Mouse (Mus musculus) embryonic facial prominence, embryonic 13.5 days (tissue): ENCODE results near the gene Gm5416. TPM values are rescaled to one million over a fixed set of nuclear protein-coding genes. Genes with fewer than 3 reads are reported as not detected.
"Not testable (repeated sequence)": the region's sequence is repeated elsewhere in the genome, so short reads cannot be mapped to it uniquely, and the experiment has no call there.

ENCODE experiments used
- ATAC-seq: fragments of 200-750 bp; cut with Nextera tagmentation; 2 replicates; pipeline ENCODE4 v1.8.0; 2017; ENCODE audit warnings: low read depth; ENCODE audit not compliant: insufficient number of reproducible peaks, insufficient read depth, low FRiP score, low TSS enrichment
- H3K27ac ChIP-seq: fragments of 300-500 bp; sonication (generic); 2 replicates; pipeline ENCODE4 v1.5.1; 2015; ENCODE audit warnings: moderate library complexity, mild to moderate bottlenecking, inconsistent platforms
- H3K27me3 ChIP-seq: fragments of 300-500 bp; sonication (generic); 2 replicates; pipeline ENCODE4 v1.6.1; 2015; ENCODE audit warnings: mild to moderate bottlenecking, inconsistent platforms
- H3K36me3 ChIP-seq: fragments of 300-500 bp; sonication (generic); 2 replicates; pipeline ENCODE4 v1.6.1; 2015; ENCODE audit warnings: mild to moderate bottlenecking, inconsistent platforms
- H3K4me1 ChIP-seq: fragments of 300-500 bp; sonication (generic); 2 replicates; pipeline ENCODE4 v1.6.1; 2015; ENCODE audit warnings: inconsistent platforms
- H3K4me2 ChIP-seq: fragments of 300-500 bp; sonication (generic); 2 replicates; pipeline ENCODE4 v1.6.1; 2015; ENCODE audit warnings: moderate library complexity, mild to moderate bottlenecking, inconsistent platforms
- H3K4me3 ChIP-seq: fragments of 300-500 bp; sonication (generic); 2 replicates; pipeline ENCODE4 v1.5.1; 2015; ENCODE audit warnings: mild to moderate bottlenecking, inconsistent platforms
- H3K9ac ChIP-seq: fragments of 300-500 bp; sonication (generic); 2 replicates; pipeline ENCODE4 v1.6.1; 2015; ENCODE audit warnings: mild to moderate bottlenecking, inconsistent platforms
- H3K9me3 ChIP-seq: fragments of 300-500 bp; sonication (generic); 2 replicates; pipeline ENCODE4 v1.6.1; 2016; ENCODE audit warnings: inconsistent platforms
- WGBS: fragments of 180-500 bp; shearing (Covaris S2); methylation state at CpG from one replicate; pipeline ENCODE4 v1.1.7; 2015; ENCODE audit warnings: mixed read lengths; 5-methylcytosine and 5-hydroxymethylcytosine counted together
- polyA plus RNA-seq: library from polyadenylated mRNA; unstranded; fragments of >200 nt; fragmentation: Nextera tagmentation; extraction: Ambion mirVana; gene quantifications from 2 replicates; pipeline ENCODE4 v1.2.1, GENCODE M21; 2015

The Gm5416 gene
- polyA plus RNA-seq = not detected in 2 replicates

DNA sequence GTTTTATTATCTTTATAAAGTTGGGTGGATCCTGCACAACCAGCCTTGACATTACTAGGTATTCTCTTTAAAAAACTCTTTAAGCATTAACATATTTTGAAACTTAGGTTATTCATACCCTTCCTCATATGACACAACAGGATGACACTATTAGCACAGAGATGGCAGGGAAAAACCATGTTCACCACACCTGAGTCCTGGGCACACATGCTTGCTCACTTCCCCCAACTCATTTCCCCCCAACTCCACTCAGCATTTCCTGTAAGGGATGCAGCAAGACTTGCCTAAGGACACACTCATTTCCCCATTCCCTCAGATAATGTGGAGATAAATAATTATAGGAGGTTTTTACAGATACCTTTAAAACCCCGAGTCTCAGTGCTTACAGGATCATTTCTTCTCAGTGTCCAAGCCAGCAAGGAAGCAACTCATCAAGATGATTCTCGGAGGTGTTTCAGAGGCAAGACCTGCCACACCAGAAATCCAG, at the start of gene Gm5416:
Gene Gm5416 (plus strand): TSS at position 437 of the 487 bp plus-strand sequence.
- Histone ChIP-seq H3K27me3 (no peaks in the 10 kb centered on the region), H3K4me3 (no peak within 1 kb of the TSS), H3K9me3 (no peaks in the 10 kb centered on the region), H3K27ac (no peak within 1 kb of the TSS), H3K9ac (no peak within 1 kb of the TSS), H3K4me2 (no peak within 1 kb of the TSS), H3K4me1 (no peaks in the 10 kb centered on the region), H3K36me3 (no peaks in the 10 kb centered on the region)
- 79% methylated on average over 2 of the region's 2 CpGs for WGBS
- no peak for ATAC-seq

DNA sequence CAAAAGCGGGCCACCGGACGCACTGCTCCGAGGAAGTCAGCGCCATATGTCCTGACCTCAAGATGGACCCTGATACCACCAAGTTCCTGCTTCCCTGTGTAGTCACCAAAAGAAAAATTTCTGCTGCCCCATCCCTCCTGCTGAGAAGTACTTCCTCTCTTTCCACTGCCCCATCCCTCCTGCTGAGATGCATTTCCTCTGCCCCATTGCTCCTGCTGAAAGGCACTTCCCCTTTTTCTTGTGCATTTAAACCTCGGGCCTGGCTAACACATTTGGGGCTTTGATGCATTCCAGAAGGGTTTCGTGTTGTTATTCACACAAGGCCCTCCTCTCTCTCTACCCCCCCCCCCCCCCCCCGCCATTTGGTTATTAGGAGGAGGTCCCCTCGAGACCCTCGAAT, 42.4 kb upstream of the Gm5416 start:
- not testable (repeated sequence) for H3K4me3 ChIP-seq, ATAC-seq, H3K4me1 ChIP-seq, H3K4me2 ChIP-seq, H3K36me3 ChIP-seq, H3K9me3 ChIP-seq, H3K9ac ChIP-seq, H3K27ac ChIP-seq, H3K27me3 ChIP-seq
- WGBS = 86% methylated on average over 9 of the region's 10 CpGs

DNA sequence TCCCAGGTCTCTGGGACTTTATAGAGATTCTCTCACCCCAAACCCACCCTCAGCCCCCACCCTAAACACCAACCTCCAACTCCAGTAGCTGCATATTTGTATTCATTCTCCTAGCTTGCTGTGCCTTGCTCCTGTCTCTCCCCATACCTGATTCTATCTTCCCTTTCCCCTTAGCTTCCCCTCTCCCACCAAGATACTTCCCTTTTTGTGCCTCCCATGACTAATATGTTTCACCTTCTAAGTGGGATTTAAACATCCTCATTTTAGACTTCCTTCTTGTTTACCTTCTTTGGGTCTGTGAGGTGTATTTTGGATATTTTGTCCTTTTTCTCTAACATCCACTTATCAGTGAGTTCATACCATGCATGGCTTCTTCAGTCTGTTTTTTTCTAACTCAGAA, 34.1 kb upstream of the Gm5416 start:
- H3K27me3 ChIP-seq = no peaks in the 10 kb centered on the region
- no peak overlapping the region for H3K9ac ChIP-seq
- ATAC-seq = no peak
- no peaks in the 10 kb centered on the region for H3K36me3 ChIP-seq
- H3K27ac ChIP-seq = no peak overlapping the region
- peaks cover 5% of the 10 kb centered on the region; the same call in 1 of the 2 replicates for H3K9me3 ChIP-seq
- H3K4me3 ChIP-seq = no peak overlapping the region
- no peaks in the 10 kb centered on the region for H3K4me1 ChIP-seq
- no peak overlapping the region for H3K4me2 ChIP-seq

DNA sequence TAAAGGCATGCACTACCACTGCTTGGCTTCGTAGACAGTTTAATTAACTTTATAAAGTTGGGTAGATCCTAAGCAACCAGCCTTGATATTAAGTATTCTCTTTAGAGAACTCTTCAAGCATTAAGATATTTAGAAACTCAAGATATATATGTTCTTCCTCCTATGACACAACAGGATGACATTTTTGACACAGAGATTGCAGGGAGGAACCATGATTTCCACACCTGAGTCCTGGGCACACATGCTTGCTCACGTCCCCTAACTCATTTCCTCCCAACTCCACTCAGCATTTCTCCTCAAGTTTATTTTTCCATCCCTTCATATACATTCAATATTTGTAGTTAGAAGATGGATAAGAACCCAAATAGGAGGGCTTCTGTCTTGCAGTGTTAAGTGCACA, 30.3 kb upstream of the Gm5416 start:
- no peaks in the 10 kb centered on the region for H3K27me3 ChIP-seq
- H3K4me2 ChIP-seq = no peak overlapping the region
- H3K4me3 ChIP-seq = no peak overlapping the region
- H3K9me3 ChIP-seq = peaks cover 2% of the 10 kb centered on the region; the same call in 1 of the 2 replicates
- H3K9ac ChIP-seq = no peak overlapping the region
- WGBS = 79% methylated on average over 2 of the region's 2 CpGs
- H3K4me1 ChIP-seq = no peaks in the 10 kb centered on the region
- no peak for ATAC-seq
- H3K36me3 ChIP-seq = no peaks in the 10 kb centered on the region
- H3K27ac ChIP-seq = no peak overlapping the region

DNA sequence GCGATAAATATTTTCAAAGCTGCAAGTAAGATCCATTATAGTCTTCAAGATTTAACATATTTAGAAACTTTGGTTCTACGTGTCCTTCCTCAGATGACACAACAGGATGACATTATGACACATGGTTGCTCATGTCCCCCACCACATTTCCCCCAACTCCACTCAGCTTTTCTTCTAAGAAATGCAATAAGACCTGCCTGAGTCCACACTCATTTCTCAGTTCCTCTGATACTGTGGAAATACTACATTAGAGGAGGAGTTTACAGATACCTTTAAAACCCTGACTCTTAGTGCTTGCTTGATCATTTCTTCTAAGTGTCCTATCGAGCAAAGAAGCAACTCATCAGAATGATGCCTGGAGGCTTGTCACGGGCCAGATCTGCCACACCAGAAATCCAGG, 26.3 kb upstream of the Gm5416 start, which contains the start of gene Gm5483:
Gene Gm5483 (plus strand): TSS at position 301 of the 400 bp plus-strand sequence.
- H3K9ac ChIP-seq, ATAC-seq, H3K27me3 ChIP-seq, H3K36me3 ChIP-seq, H3K4me3 ChIP-seq, H3K4me2 ChIP-seq, H3K4me1 ChIP-seq, H3K27ac ChIP-seq, H3K9me3 ChIP-seq: not testable (repeated sequence)
- 78% methylated on average over 4 of the region's 4 CpGs for WGBS

DNA sequence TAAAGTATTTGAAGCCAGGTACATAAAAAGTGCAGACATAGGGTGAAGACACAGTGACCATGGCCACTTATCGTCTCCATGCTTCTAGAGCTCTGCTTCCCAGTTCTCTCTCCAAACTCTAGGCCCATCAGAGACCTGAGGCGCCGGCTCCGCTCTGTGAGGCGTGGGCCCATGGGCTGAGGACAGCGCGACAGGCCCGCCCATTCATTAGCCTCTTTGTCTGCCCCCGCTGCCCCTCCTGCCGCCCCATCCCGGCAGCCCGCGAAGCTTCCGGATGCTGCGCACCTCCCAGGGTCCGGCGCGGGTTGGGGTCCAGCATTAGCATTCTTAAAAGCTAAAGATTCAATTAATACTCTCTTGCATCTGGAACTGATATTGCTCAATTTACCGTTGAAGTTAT, 11.0 kb upstream of the Gm5416 start:
- Histone ChIP-seq H3K27ac (no peak overlapping the region), H3K9ac (no peak overlapping the region), H3K36me3 (no peaks in the 10 kb centered on the region), H3K9me3 (no peaks in the 10 kb centered on the region), H3K4me3 (no peak overlapping the region), H3K4me1 (no peaks in the 10 kb centered on the region), H3K27me3 (no peaks in the 10 kb centered on the region), H3K4me2 (peak overlapping the region; percentile 44)
- no peak for ATAC-seq
- WGBS = 45% methylated on average over 19 of the region's 19 CpGs

DNA sequence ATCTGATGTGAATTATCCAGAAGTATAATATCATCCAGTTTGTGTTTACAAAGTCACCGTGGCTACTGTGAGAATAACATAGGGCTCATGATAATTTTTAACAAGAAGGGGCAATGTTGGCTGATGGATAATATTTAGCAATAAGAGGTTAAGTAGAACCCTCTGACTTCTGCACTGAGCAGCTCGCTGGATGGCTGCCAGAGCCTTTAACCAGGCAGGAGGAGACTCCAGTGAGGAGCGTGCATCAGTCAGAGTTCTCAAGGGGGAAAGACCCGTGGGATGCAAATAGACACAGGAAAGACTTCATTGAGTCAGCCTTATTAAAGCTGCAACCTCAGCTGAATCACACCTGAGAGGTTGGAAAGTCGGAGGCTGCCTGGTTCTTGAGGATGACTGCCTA, 6.4 kb upstream of the Gm5416 start:
- Histone ChIP-seq H3K9ac (no peak overlapping the region), H3K27ac (no peak overlapping the region), H3K9me3 (no peaks in the 10 kb centered on the region), H3K27me3 (no peaks in the 10 kb centered on the region), H3K4me1 (no peaks in the 10 kb centered on the region), H3K4me3 (no peak overlapping the region), H3K36me3 (no peaks in the 10 kb centered on the region), H3K4me2 (no peak overlapping the region)
- ATAC-seq = no peak
- WGBS = 74% methylated on average over 5 of the region's 5 CpGs

DNA sequence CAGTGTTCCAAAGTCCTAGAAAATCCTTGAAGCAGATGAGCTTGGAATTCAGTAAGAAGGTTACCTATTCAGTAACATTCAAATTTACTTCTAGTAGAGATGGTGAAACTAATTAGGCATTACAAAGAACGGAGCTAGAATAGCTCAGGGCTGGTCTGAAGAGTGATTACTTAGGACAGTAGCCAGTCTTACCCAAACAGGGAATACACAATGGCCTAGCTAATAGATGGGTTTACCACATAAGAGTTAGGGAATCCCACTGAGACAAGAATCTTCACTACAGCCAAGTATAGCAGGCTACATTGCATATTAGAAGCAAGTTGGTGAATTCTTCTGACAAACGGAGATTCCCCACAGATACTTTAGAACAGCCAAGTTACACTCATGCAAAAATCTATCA, 4.5 kb upstream of the Gm5416 start:
- not testable (repeated sequence) for H3K27ac ChIP-seq, H3K4me3 ChIP-seq, H3K27me3 ChIP-seq, H3K9me3 ChIP-seq, ATAC-seq, H3K4me2 ChIP-seq, H3K36me3 ChIP-seq, H3K9ac ChIP-seq, H3K4me1 ChIP-seq
- WGBS = 43% methylated on average over 2 of the region's 2 CpGs

DNA sequence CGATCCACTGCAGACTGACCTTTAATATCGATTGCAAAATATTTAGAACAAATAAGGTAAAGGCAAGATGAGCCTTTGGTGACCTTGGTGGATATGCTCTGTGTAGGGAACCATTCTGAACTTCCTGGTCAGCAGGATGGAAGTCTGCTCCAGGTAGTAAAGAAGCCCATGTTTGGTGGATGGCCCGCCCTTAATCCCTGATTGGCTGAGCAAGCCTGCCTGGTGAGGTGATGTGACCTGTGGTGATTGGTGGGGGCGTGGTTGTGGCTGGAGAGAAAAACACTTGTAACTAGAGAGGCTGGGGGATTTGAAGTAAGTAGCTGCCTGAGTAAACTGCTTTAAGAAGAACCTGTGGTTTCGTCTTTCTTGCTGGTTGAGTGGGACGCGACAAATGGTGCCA, 11.0 kb downstream of the Gm5416 start, which contains the start of gene 2010005H15Rik:
Gene 2010005H15Rik (plus strand): TSS at position 301 of the 400 bp plus-strand sequence.
- not testable (repeated sequence) for ATAC-seq, H3K4me2 ChIP-seq, H3K36me3 ChIP-seq, H3K4me1 ChIP-seq, H3K27ac ChIP-seq, H3K27me3 ChIP-seq, H3K9ac ChIP-seq, H3K4me3 ChIP-seq, H3K9me3 ChIP-seq
- 86% methylated on average over 7 of the region's 7 CpGs for WGBS

DNA sequence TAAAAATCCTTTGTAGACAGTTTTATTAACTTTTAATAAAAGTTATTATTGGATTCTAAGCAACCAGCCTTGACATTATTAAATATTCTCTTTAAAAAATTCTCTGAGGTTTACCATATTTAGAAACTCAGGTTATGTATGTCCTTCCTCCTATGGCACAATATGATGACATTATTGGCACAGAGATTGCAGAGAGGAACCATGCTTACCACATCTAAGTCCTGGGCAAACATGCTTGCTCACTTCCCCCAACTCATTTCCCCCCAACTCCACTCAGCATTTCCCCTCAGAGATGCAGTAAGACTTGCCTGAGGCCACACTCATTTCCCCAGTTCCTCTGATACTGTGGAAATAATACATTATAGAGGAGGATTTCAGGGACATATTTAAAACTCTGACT, 50.4 kb downstream of the Gm5416 start:
- H3K27ac ChIP-seq, H3K4me2 ChIP-seq, H3K27me3 ChIP-seq, H3K4me3 ChIP-seq, H3K36me3 ChIP-seq, ATAC-seq, H3K4me1 ChIP-seq, H3K9ac ChIP-seq, H3K9me3 ChIP-seq: not testable (repeated sequence)

Other genes with a start within 250 kb of the Gm5416 start
- 38.9 and 39.9 TPM in 2 replicates for gene Kpna1, start 231.7 kb upstream of the Gm5416 start, polyA plus RNA-seq
- 14.0 and 14.9 TPM in 2 replicates for gene Wdr5b, start 169.2 kb upstream of the Gm5416 start, polyA plus RNA-seq
- 445 and 482 TPM in 2 replicates for gene Fam162a, start 138.8 kb upstream of the Gm5416 start, polyA plus RNA-seq
- 96.1 and 114 TPM in 2 replicates for gene Ccdc58, start 138.7 kb upstream of the Gm5416 start, polyA plus RNA-seq
- 0.55 TPM in 1 of 2 replicates, not detected in the other for gene Csta1, start 79.2 kb upstream of the Gm5416 start, polyA plus RNA-seq
- gene Stfa2l1, start 53.6 kb upstream of the Gm5416 start, polyA plus RNA-seq = 1.0 TPM in 1 of 2 replicates, not detected in the other
- 0.80 and 1.3 TPM in 2 replicates for gene Gm5483, start 26.2 kb upstream of the Gm5416 start, polyA plus RNA-seq
- gene 2010005H15Rik, start 11.1 kb downstream of the Gm5416 start, polyA plus RNA-seq = 0.35 and 0.83 TPM in 2 replicates
- gene Stfa1, start 66.5 kb downstream of the Gm5416 start, polyA plus RNA-seq = 7.5 and 9.7 TPM in 2 replicates
- gene BC117090, start 123.9 kb downstream of the Gm5416 start, polyA plus RNA-seq = not detected in 2 replicates
- gene BC100530, start 157.3 kb downstream of the Gm5416 start, polyA plus RNA-seq = 18.0 and 39.7 TPM in 2 replicates
- 1.1 TPM in 1 of 2 replicates, not detected in the other for gene Stfa2, start 198.1 kb downstream of the Gm5416 start, polyA plus RNA-seq
- 4.9 and 10.5 TPM in 2 replicates for gene Stfa3, start 245.0 kb downstream of the Gm5416 start, polyA plus RNA-seq